Mouse (Mus musculus): ENCODE data around the gene Tiam2.

The Tiam2 gene

GRCm38 (mm10) chr17:3394985-3395384 lies 68.6 kb downstream of the Tiam2 start:
- no peak for DNase-seq (ENCODE audit: low spot score in 2 of 2)

GRCm38 (mm10) chr17:3396881-3397281 lies 70.5 kb downstream of the Tiam2 start:
- no peak for DNase-seq (ENCODE audit: low spot score in 2 of 2)

GRCm38 (mm10) chr17:3397836-3398235 lies 71.5 kb downstream of the Tiam2 start:
- no peak for DNase-seq (ENCODE audit: low spot score in 2 of 2)

GRCm38 (mm10) chr17:3405350-3406073 lies 79.1 kb downstream of the Tiam2 start:
- no peak for DNase-seq (ENCODE audit: low spot score in 2 of 2)

GRCm38 (mm10) chr17:3407051-3407450 lies 80.7 kb downstream of the Tiam2 start:
- DNase-seq (ENCODE audit: low spot score in 2 of 2): no peak

- DNase-seq (ENCODE audit: low spot score in 2 of 2): no peak
Observed at GRCm38 (mm10) chr17:3410307-3410706, 83.9 kb downstream of the Tiam2 start.

GRCm38 (mm10) chr17:3412771-3413170 lies 86.4 kb downstream of the Tiam2 start:
- no peak for DNase-seq (ENCODE audit: low spot score in 2 of 2)

GRCm38 (mm10) chr17:3415580-3415979 lies 89.2 kb downstream of the Tiam2 start:
- no peak for DNase-seq (ENCODE audit: low spot score in 2 of 2)

GRCm38 (mm10) chr17:3416401-3416800 lies 90.0 kb downstream of the Tiam2 start:
- DNase-seq (ENCODE audit: low spot score in 2 of 2): no peak

- DNase-seq (ENCODE audit: low spot score in 2 of 2): no peak
Observed at GRCm38 (mm10) chr17:3419368-3419928, 93.1 kb downstream of the Tiam2 start.

GRCm38 (mm10) chr17:3420148-3420547 lies 93.8 kb downstream of the Tiam2 start:
- DNase-seq (ENCODE audit: low spot score in 2 of 2): no peak

- no peak for DNase-seq (ENCODE audit: low spot score in 2 of 2)
Observed at GRCm38 (mm10) chr17:3423416-3423815, 97.0 kb downstream of the Tiam2 start.

- no peak for DNase-seq (ENCODE audit: low spot score in 2 of 2)
Observed at GRCm38 (mm10) chr17:3428659-3429058, 102.3 kb downstream of the Tiam2 start.

- DNase-seq (ENCODE audit: low spot score in 2 of 2): no peak
Observed at GRCm38 (mm10) chr17:3432590-3433498, 106.5 kb downstream of the Tiam2 start.

GRCm38 (mm10) chr17:3433521-3434271 lies 107.3 kb downstream of the Tiam2 start:
- DNase-seq (ENCODE audit: low spot score in 2 of 2): no peak

- DNase-seq (ENCODE audit: low spot score in 2 of 2): no peak
Observed at GRCm38 (mm10) chr17:3435299-3435698, 108.9 kb downstream of the Tiam2 start.

GRCm38 (mm10) chr17:3436841-3437515 lies 110.6 kb downstream of the Tiam2 start:
- no peak for DNase-seq (ENCODE audit: low spot score in 2 of 2)

GRCm38 (mm10) chr17:3442526-3443401 lies 116.4 kb downstream of the Tiam2 start:
- DNase-seq (ENCODE audit: low spot score in 2 of 2): no peak

- no peak for DNase-seq (ENCODE audit: low spot score in 2 of 2)
Observed at GRCm38 (mm10) chr17:3446191-3446950, 120.0 kb downstream of the Tiam2 start.

All from thymus, postnatal 10 days (tissue).